Mouse (Mus musculus): ENCODE measurements at regions not wholly inside any gene's neighbourhood (a gene's known extent, or its start where the extent isn't known, plus 50 kb on each side); places are given as distances from the start of the nearest gene placed in this dataset.

DNA sequence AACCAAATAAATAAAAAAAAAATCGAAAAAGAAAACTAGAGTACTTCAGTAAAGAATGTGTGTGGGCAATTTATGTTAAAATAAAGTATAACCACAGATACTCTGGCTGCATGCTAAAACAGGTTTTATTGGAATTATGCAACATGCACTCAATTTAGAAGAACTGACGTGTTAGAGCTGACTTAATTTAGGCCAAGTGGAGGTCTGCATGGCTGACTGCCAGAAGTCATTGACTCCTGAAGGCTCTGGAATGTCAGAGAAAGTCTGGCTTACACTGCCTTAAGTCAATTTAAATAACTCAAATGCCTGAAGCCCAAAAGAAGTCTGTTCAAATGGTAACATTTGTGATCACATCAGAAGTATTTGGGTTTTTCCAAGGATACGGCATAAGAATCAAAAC is 198.1 kb upstream of the Gm10192 start:
- no peak for DNase-seq (ENCODE audit: low read depth)

DNA sequence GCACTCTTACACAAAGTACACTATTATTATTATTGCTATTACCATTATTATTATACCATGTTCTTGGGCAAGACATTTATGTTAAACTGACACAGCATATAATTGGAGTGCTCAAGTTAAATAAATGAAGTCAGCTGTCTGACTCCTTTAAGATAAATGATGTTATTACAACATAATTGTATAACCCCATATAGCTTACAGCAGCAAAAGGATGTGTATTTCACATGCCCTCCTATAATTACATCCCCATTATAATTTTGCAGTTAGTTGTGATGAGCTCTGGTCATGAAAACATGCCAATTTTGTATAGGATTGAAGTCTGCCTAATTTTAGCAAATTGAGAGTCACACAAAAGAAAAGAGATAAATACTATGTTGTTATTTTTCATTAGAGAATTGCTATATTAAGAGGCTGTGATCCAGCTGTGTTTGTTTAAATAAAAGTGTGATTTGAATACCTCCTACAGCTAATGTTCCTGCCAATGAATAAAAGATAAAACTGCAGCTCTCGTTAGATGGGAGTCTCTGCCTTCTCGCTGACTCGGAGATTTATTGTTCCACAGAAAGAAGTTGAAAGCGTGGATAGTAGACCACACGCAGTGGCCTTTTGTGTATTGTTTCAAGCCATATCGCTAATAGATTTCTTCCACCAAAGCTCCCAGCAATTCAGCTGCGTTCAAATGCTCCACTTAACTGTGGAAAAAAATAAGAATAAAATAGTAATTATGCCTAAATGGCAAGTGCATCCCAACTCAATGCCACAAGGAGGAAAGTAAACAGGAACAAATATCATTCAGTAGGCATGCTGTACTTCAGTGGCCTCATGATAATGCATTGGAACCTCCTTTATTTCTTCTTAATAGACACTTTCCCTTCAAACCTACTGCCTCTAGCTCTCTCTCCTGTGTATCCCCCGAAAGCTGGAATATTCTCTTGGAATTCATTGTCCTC is 194.9 kb upstream of the Gm10192 start:
- no peak for DNase-seq (ENCODE audit: low read depth)

DNA sequence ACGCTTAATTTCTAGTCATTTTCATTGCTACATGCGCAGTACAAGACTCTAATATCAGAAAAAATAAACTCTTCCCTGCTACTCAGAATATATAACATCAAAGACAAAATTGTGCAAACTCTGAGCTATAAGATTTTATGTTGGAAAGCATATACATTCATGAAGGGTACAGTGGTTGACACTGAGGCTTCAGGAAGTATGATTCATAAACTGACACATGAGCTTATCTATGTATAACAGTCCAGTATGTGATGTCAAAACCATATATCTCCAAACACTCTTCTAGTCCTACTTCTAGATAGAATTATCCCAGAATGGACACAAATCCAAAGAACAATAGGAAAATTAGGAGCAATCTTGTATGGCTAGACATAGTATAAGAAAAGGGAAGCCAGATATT is 177.5 kb upstream of the Gm10192 start:
- peak; percentile 14 for DNase-seq (ENCODE audit: low read depth)

DNA sequence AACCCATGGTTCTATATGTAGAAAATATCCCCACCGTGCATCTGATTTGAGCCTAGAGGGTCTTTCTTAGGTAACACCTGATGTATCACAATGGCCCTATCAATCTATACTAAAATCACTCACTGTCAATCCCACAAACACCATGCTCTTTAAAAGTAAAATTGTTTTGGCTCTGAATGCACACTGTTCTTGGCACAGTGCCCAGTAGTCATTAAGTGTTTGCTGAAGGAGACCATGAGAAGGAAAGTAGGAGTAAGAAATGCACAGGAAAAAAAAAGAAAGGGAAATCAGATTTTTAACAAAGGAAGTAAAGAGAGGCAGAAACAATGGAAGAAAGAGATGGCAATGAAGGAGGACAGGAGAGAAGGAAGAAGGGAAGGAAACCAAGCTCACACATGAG is 175.0 kb upstream of the Gm10192 start:
- no peak for DNase-seq (ENCODE audit: low read depth)

DNA sequence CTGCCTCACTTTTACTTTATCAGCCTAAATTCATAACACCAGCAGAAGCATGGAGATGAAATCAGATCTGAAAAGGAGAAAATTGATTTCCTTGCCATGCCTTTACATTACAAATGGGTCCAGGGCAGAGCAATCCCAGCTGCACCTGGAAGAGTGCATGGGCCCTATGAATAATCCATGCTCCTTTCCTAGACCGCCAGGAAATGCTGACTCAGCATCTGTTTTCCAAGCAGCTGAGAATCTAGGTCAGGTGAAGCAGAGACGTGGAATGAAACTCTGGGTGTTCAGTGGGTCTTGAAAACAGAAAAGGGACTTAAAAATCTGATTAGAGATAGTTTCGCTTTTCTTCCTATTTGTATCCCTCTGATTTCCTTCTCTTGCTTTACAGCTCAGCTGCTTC is 163.8 kb upstream of the Gm10192 start:
- no peak for DNase-seq (ENCODE audit: low read depth)

DNA sequence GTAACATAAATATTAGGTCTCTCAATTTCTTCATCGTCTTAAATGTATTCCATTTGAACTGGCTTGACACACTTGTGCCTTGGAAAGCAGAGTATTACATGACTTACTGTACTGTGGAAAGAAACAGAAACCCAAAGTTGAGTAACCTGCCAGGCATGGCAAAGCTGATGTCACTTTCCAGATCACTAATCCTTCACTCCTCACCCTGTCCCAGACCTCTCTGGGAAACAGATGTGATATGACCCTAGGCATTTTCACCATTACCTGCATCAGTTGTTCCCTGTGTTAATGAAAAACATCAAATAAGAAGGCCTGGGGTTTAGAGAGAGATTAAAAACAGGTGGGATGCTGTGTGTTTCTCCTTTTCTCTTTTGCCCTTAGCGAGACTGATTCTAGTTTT is 161.4 kb upstream of the Gm10192 start:
- DNase-seq (ENCODE audit: low read depth), result no peak

DNA sequence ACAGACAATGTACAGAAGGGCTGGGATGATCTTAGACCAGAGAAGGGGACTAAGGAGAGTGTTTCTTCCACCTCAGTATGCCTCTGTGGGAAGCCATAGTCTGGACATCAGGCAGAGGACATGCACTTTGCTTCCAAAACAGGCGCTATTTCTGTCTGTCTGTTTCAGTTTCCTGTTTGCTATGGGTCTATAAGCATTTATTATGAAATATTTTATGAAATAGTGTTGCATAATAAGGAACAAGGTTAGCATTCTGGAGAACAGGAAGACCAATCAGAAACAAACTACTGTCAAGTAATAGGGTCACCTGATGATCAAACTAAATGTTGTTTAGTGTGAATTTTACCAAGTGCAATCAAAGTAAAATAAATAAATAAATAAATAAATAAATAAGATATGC is 160.4 kb upstream of the Gm10192 start:
- DNase-seq (ENCODE audit: low read depth), result no peak
